Mouse (Mus musculus) embryonic fibroblast, embryonic 13.5 days (primary cell): ENCODE data around the gene CN725425.

Experiments
- CTCF ChIP-seq: IDR thresholded peaks from 2 replicates; pipeline ENCODE4 v1.5.1; 2011; ENCODE audit warnings: mild to moderate bottlenecking, control low read depth, low read length, moderate library complexity, borderline replicate concordance; ENCODE audit not compliant: insufficient read depth
- POLR2A ChIP-seq: IDR thresholded peaks from 2 replicates; pipeline ENCODE4 v1.6.1; 2011; ENCODE audit warnings: low read depth, mild to moderate bottlenecking, control low read depth, low read length, moderate library complexity

- TF ChIP-seq POLR2A (no peak), CTCF (no peak)
Measured at GRCm38 (mm10) chr15:91190519-91191207, 8.6 kb upstream of the CN725425 start.
